Mouse (Mus musculus): ENCODE results near the gene Frs3. TPM values are rescaled to one million over a fixed set of nuclear protein-coding genes. Genes with fewer than 3 reads are reported as not detected.

Frs3 gene
- 16.2 and 17.1 TPM in 2 replicates for polyA plus RNA-seq (2012; rRNA removed)

DNA sequence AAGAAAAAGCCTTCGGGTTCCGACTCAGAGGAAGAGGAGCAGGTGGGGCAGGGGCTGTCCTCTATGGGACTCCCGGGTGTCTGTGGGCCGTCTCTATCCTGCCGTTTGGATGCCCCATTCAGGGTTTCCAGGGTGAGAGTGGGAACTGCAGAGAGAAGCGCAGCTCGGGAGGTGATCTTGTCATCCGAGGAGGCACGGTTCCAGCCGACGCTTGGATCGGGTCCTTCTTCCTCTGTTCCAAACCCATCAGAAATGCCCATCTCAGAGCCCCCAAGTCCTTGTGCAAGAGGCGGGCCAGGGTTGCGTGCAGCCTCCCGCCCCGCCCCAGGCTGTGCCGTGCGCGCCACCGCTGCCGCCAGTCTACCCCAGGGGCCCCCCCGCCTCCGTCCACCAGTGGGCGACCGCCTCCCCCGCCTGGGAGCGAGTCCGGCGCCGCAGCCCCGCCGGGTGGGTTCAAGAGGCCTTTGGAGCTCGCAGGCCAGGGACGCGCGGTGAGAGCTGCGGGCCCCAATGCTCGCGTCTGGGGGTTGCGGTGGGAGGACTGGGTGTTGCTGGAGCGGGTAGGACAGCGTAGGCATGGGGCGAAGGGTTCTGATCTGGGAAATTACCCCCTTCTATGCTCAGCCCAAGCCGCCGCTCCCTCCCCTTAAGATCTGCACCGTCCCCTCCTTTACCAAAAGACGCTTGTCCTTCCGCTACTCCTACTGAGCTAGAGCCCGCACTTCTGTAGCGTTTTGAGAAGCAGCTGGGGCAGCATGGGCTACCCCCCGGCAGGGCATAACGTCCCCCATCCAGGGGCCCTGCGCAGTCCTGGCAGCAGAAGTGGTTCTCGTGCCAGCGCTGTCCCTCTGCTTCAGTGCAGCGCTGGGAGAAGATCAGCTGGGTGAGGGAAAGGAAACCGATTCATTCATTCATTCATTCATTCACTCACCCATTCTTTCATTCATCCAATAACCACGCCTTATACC is at the start of gene Frs3:
Gene Frs3 (plus strand): TSS at position 423 of the 968 bp plus-strand sequence.

GRCm38 (mm10) chr17:47688344-47688607 is 554 bp upstream of the Frs3 start, which contains the start of gene Tomm6:
TSS of gene Tomm6 (minus strand) at chr17:47688386.

GRCm38 (mm10) chr17:47694442-47694502 is 5.4 kb downstream of the Frs3 start, which contains the start of gene Gm21981:
TSS of gene Gm21981 (minus strand) at chr17:47694455.

GRCm38 (mm10) chr17:47694503-47695336 is 5.9 kb downstream of the Frs3 start, which contains the start of gene Prickle4:
TSS of gene Prickle4 (minus strand) at chr17:47694736.

DNA sequence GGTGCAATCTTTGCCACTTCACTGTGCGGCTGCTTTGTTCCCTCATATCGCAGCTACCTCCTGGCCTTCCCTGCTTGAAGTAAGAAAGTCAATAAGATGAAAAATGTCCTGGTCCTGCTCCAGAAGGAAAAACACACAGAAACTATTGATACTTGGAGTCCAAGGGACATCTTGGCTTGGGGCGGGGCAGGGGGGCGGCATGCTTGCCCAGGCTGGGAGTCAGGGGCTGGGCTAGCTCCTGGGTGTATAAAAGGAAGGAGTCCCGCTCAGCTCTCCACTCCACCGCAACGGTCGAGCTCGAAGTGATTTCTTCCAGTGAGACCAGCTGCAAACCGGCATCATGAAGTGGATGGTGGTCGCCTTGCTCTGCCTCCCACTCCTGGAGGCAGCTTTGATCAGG is 37.7 kb downstream of the Frs3 start, which contains the start of gene Pgc:
Gene Pgc (plus strand): TSS at position 277 of the 400 bp plus-strand sequence.

DNA sequence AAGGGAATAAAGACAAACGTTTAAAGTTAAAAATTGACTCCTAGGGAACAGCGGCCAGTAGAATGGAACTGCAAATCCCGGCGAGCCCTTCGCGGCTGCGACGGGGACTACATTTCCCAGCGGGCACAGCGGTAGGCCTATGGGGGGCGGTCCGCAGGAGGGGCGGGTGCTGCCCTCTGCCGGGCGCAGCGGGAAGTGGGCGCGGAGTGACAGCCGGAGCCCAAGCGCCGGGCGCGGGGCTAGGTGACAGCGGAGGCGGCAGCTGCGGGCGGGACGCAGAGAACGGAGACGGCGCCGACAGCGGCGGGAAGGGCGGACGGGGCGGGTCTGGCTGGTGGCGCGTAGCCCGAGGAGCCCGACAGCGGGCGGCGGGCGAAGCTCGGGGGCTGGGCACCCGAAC is 48.0 kb downstream of the Frs3 start, which contains the start of gene Tfeb:
Gene Tfeb (plus strand): TSS at position 175 of the 400 bp plus-strand sequence.

Other genes with a start within 250 kb of the Frs3 start
- gene Taf8, start 186.7 kb upstream of the Frs3 start, polyA plus RNA-seq (2012; rRNA removed), result 6.8 and 7.3 TPM in 2 replicates
- 51.5 and 103 TPM in 2 replicates for gene Ccnd3, start 184.0 kb upstream of the Frs3 start, polyA plus RNA-seq (2012; rRNA removed)
- gene Bysl, start 77.5 kb upstream of the Frs3 start, polyA plus RNA-seq (2012; rRNA removed), result 4.2 and 4.4 TPM in 2 replicates
- 6.1 and 7.6 TPM in 2 replicates for gene Med20, start 77.4 kb upstream of the Frs3 start, polyA plus RNA-seq (2012; rRNA removed)
- 0.04 and 0.37 TPM in 2 replicates for gene Gm20517, start 77.4 kb upstream of the Frs3 start, polyA plus RNA-seq (2012; rRNA removed)
- gene Usp49, start 58.3 kb upstream of the Frs3 start, polyA plus RNA-seq (2012; rRNA removed), result 2.7 and 2.9 TPM in 2 replicates
- 62.9 and 80.1 TPM in 2 replicates for gene Tomm6, start 644 bp upstream of the Frs3 start, polyA plus RNA-seq (2012; rRNA removed)
- 2.3 and 2.6 TPM in 2 replicates for gene Gm21981, start 5.4 kb downstream of the Frs3 start, polyA plus RNA-seq (2012; rRNA removed)
- 23.9 and 37.0 TPM in 2 replicates for gene Prickle4, start 5.7 kb downstream of the Frs3 start, polyA plus RNA-seq (2012; rRNA removed)
- gene Pgc, start 37.8 kb downstream of the Frs3 start, polyA plus RNA-seq (2012; rRNA removed), result 109,541 and 164,417 TPM in 2 replicates
- gene Tfeb, start 48.0 kb downstream of the Frs3 start, polyA plus RNA-seq (2012; rRNA removed), result 20.4 and 23.6 TPM in 2 replicates
- 38.7 and 47.6 TPM in 2 replicates for gene Mdfi, start 145.7 kb downstream of the Frs3 start, polyA plus RNA-seq (2012; rRNA removed)
- gene Foxp4, start 235.6 kb downstream of the Frs3 start, polyA plus RNA-seq (2012; rRNA removed), result 104 and 106 TPM in 2 replicates